Mouse (Mus musculus) heart, postnatal 0 days (tissue): ENCODE results near the gene Zcchc10.
"Not testable (repeated sequence)": the region's sequence is repeated elsewhere in the genome, so short reads cannot be mapped to it uniquely, and the experiment has no call there.

Source experiments
- CTCF ChIP-seq: IDR thresholded peaks from 2 replicates; pipeline ENCODE4 v1.5.1; 2016; ENCODE audit warnings: antibody characterized with exemption, control low read depth, low read depth
- EP300 ChIP-seq: IDR thresholded peaks from 2 replicates; pipeline ENCODE4 v1.6.1; 2016; ENCODE audit warnings: antibody characterized with exemption, low read depth

DNA sequence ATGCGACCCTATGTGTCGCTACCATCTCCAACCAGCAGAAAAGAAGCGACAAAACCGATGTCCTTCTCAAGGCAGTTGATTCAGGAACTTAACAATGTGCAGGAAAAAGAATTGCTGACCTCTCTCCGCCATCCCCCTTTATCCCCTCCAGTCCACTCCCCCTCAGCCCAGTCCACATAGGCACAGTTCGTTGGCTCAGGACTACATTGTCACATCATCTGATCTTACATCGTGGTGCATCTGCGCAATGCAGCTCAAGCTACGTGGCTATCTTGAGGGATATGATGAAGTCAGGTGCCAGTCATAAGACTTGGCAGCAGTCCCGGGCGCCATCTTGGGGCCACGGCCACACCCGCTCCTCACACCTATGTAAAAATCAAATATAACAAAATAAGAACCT, 4.6 kb upstream of the Zcchc10 start:
- not testable (repeated sequence) for TF ChIP-seq CTCF, EP300
